Mouse (Mus musculus) E14TG2a.4 (cell line): ENCODE data around the gene Sbk2.

Experiments
- CTCF ChIP-seq: conservative IDR thresholded peaks from 2 replicates; pipeline ENCODE4 v1.5.1; 2014; ENCODE audit warnings: low read length
- POU5F1 ChIP-seq: IDR thresholded peaks from 2 replicates; pipeline ENCODE4 v1.6.1; 2014; ENCODE audit warnings: low read length, borderline replicate concordance

GRCm38 (mm10) chr7:4915007-4915665, 49.1 kb downstream of the Sbk2 start, which contains the start of gene Zfp628:
- no peak for TF ChIP-seq CTCF
- no peak for TF ChIP-seq POU5F1
